Mouse (Mus musculus): Measurements from ENCODE around the gene Rgs6.

DNA sequence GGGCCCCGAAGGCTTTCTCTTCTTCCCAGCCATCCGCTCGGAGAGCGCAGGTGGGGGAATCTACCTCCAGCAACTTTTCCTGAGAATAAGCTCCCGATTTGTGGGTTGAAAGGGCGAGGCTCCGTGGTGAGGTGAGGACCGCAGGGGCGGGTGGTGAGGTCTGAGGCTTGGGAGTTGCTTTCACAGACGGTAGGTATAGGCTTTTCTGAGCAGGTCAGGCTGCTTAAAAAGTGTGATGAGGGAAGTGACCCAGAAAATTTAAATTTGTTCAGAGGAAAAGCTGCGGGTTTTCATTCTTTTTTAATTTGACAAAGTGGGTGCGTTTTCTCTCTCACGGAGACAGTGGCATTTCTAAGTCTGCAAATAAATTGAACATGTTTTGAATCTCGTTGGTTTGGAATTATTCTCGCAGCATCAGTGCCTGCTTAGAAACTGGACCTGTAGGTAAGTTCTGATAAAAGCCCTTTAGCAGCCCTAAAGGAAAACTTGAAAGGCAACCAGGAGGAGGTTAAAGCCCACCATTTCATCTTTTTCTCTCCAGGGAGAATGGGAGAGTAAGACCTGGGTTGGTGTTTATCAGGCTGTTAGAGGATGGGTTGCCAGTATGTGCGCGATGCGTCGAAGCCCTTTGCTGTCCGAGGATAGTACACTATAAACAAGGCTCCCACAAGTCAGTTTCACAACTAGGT lies 29.7 kb downstream of the Rgs6 start:
- TF ChIP-seq CTCF (IDR thresholded peaks at IDR 0.05; ENCODE audit: borderline replicate concordance, insufficient read depth, low read depth, low read length): no peak
- no peak for TF ChIP-seq POLR2A (IDR thresholded peaks at IDR 0.05; ENCODE audit: borderline replicate concordance, insufficient read depth, low read length)

All from cerebellum, adult 2 months (tissue).